Comparison of ENCODE assay signal across 8 mouse cellular contexts in the genomic region with DNA sequence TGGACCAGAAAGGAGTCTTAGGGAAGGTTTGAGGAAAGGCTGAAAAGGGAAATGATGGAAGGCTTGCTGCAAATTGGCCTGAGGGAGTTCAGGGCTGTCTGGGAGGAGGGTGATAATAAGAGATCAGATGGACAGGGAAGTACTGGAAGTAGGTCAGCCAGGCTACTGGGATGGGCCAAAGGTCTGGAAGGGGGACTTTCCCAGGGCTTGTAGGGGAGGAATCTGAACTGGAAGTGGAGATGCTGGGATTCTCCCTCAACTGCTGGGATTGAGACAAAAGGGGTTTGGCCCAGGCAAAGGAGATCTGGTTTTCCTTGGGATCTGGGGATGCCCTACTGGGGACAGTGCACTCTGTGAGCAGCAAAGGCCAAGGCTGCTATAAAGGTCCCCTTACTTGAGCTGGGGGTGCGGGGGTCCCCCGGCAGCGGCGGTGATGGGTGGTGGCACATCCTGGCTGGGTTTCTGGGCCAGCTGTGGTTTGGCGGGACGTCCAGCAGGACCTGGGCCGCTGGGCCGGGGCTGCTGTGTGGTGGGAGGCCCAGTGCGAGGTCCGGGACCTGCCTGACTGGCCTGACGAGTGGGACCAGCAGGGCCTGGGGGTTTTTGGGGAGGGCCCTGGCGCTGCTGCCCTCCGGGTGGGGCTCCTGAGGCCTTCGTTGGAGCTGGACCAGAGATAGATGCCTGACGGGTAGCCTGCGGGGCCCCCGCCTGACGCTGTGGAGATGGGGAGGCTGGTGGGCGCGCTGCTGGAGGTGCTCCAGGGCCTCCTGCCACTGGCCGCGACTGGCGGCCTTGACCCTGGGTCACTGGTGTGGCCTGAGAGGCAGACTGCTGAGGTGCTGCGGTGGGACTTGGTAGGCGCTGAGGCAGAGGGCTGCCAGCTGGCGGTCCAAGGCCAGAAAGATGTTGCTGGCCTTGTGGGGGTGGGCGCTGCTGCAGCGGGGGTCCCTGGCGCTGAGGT. TPM values are rescaled to one million over a fixed set of nuclear protein-coding genes. Genes with fewer than 3 reads are reported as not detected.
DNase-seq lines count a peak whose midpoint lies in the region; ATAC-seq lines count a peak whose summit lies in the region.

No protein-coding gene starts in this region.

- peaks cover 8% of the 10 kb centered on the region; the same call in 1 of the 2 replicates for H3K36me3 ChIP-seq in forebrain, embryonic 12.5 days (replicated peaks)
- peaks cover 8% of the 10 kb centered on the region; the same call in 1 of the 2 replicates for H3K36me3 ChIP-seq in forebrain, embryonic 15.5 days
- no peaks in the 10 kb centered on the region for H3K36me3 ChIP-seq in intestine, embryonic 15.5 days

- DNase-seq in ovary, postnatal 36 days (ENCODE audit: low spot score) = peak; percentile 37
- no peak for DNase-seq in ovary, postnatal 10 days (ENCODE audit: low spot score)
- peak; percentile 16 for DNase-seq in testis, postnatal 14 days (ENCODE audit: low spot score)
- no peak for DNase-seq in cerebellum, adult 8-10 months
- no peak for DNase-seq in cerebellum, postnatal 36 days

- H3K9me3 ChIP-seq in forebrain, embryonic 12.5 days = 0 out of 2 replicates have a peak, but pooled peaks cover 4% of the 10 kb centered on the region
- H3K9me3 ChIP-seq in forebrain, embryonic 15.5 days = no peaks in the 10 kb centered on the region
- no peaks in the 10 kb centered on the region for H3K9me3 ChIP-seq in intestine, embryonic 15.5 days

- H3K27me3 ChIP-seq in forebrain, embryonic 12.5 days = no peaks in the 10 kb centered on the region
- no peaks in the 10 kb centered on the region for H3K27me3 ChIP-seq in forebrain, embryonic 15.5 days
- H3K27me3 ChIP-seq in intestine, embryonic 15.5 days (replicated peaks) = no peaks in the 10 kb centered on the region

- ATAC-seq in forebrain, embryonic 12.5 days (ENCODE audit: low FRiP score) = peak; percentile 17; the same call in 1 of the 2 replicates
- ATAC-seq in forebrain, embryonic 15.5 days (replicated peaks) = no peak
- ATAC-seq in intestine, embryonic 15.5 days = peak; percentile 55

- H3K4me1 ChIP-seq in forebrain, embryonic 12.5 days = no peaks in the 10 kb centered on the region
- H3K4me1 ChIP-seq in forebrain, embryonic 15.5 days = no peaks in the 10 kb centered on the region
- no peaks in the 10 kb centered on the region for H3K4me1 ChIP-seq in intestine, embryonic 15.5 days (replicated peaks)

- H3K4me2 ChIP-seq in forebrain, embryonic 12.5 days = no peak overlapping the region
- no peak overlapping the region for H3K4me2 ChIP-seq in forebrain, embryonic 15.5 days (replicated peaks)
- peak overlapping the region; percentile 11; the same call in 1 of the 2 replicates for H3K4me2 ChIP-seq in intestine, embryonic 15.5 days (replicated peaks)

- H3K4me3 ChIP-seq in forebrain, embryonic 12.5 days (replicated peaks) = no peak overlapping the region
- H3K4me3 ChIP-seq in forebrain, embryonic 15.5 days = no peak overlapping the region
- H3K4me3 ChIP-seq in intestine, embryonic 15.5 days (replicated peaks) = no peak overlapping the region

- WGBS in forebrain, embryonic 12.5 days = 53% methylated on average over 24 of the region's 29 CpGs
- 61% methylated on average over 29 of the region's 29 CpGs for WGBS in forebrain, embryonic 15.5 days
- WGBS in intestine, embryonic 15.5 days = 37% methylated on average over 29 of the region's 29 CpGs

- no peak overlapping the region for H3K27ac ChIP-seq in forebrain, embryonic 12.5 days
- no peak overlapping the region for H3K27ac ChIP-seq in forebrain, embryonic 15.5 days (replicated peaks)
- no peak overlapping the region for H3K27ac ChIP-seq in intestine, embryonic 15.5 days

- no peak overlapping the region for H3K9ac ChIP-seq in forebrain, embryonic 12.5 days
- H3K9ac ChIP-seq in forebrain, embryonic 15.5 days (replicated peaks) = no peak overlapping the region
- H3K9ac ChIP-seq in intestine, embryonic 15.5 days = no peak overlapping the region

RNA-seq across cellular contexts. Expression of a gene that starts 7.6 kb away (rescaled TPM):
- polyA plus RNA-seq in forebrain, embryonic 12.5 days (2016; fragmentation: Nextera tagmentation; extraction: Ambion mirVana) = 3.3 and 4.2 TPM in 2 replicates
- polyA plus RNA-seq in forebrain, embryonic 15.5 days (2015; fragmentation: Nextera tagmentation; extraction: Ambion mirVana) = 2.4 and 2.9 TPM in 2 replicates
- polyA plus RNA-seq in intestine, embryonic 15.5 days (2015; fragmentation: Nextera tagmentation; extraction: Ambion mirVana) = 18.2 and 20.0 TPM in 2 replicates

RNA-seq across cellular contexts. Expression of a gene that starts 58.4 kb away (rescaled TPM):
- polyA plus RNA-seq in forebrain, embryonic 12.5 days (2016; fragmentation: Nextera tagmentation; extraction: Ambion mirVana) = 15.4 and 17.8 TPM in 2 replicates
- polyA plus RNA-seq in forebrain, embryonic 15.5 days (2015; fragmentation: Nextera tagmentation; extraction: Ambion mirVana) = 31.9 and 35.8 TPM in 2 replicates
- 2.5 and 2.6 TPM in 2 replicates for polyA plus RNA-seq in intestine, embryonic 15.5 days (2015; fragmentation: Nextera tagmentation; extraction: Ambion mirVana)

Comparison
In these comparisons a context has a peak if more than half of its experiments do, and no peak if none do; other contexts are left out.
1. DNase-seq: peak in ovary, postnatal 36 days (single experiment) and testis, postnatal 14 days (single experiment); none in ovary, postnatal 10 days (single experiment), cerebellum, adult 8-10 months (single experiment) and cerebellum, postnatal 36 days (0 of 2).